Mouse (Mus musculus) intestine, postnatal 0 days (tissue): ENCODE results near the gene Piezo1. TPM values are rescaled to one million over a fixed set of nuclear protein-coding genes. Genes with fewer than 3 reads are reported as not detected.
A peak's percentile ranks its signal among the peaks of the same experiment; 100 is the strongest.

ENCODE experiments used
- ATAC-seq: fragments of 200-750 bp; cut with Nextera tagmentation; 2 replicates; pipeline ENCODE4 v1.8.0; 2017; ENCODE audit warnings: mild to moderate bottlenecking, moderate TSS enrichment, moderate library complexity
- H3K27ac ChIP-seq: fragments of 300-500 bp; sonication (generic); 2 replicates; pipeline ENCODE4 v1.5.1; 2014; ENCODE audit warnings: mild to moderate bottlenecking, low read depth, low read length, moderate library complexity
- H3K27me3 ChIP-seq: fragments of 300-500 bp; sonication (generic); replicated peaks from 2 replicates; pipeline ENCODE4 v1.6.1; 2014; ENCODE audit warnings: low read length, mixed read lengths; ENCODE audit not compliant: control insufficient read depth, insufficient read depth
- H3K36me3 ChIP-seq: fragments of 300-500 bp; sonication (generic); 2 replicates; pipeline ENCODE4 v1.6.1; 2014; ENCODE audit warnings: mild to moderate bottlenecking, moderate library complexity; ENCODE audit not compliant: control insufficient read depth, insufficient read depth
- H3K4me1 ChIP-seq: fragments of 300-500 bp; sonication (generic); replicated peaks from 2 replicates; pipeline ENCODE4 v1.6.1; 2014; ENCODE audit warnings: antibody characterized with exemption, low read length, mixed read lengths; ENCODE audit not compliant: control insufficient read depth, insufficient read depth
- H3K4me2 ChIP-seq: fragments of 300-500 bp; sonication (generic); replicated peaks from 2 replicates; pipeline ENCODE4 v1.6.1; 2014; ENCODE audit warnings: low read depth, mild to moderate bottlenecking, moderate library complexity
- H3K4me3 ChIP-seq: fragments of 300-500 bp; sonication (generic); 2 replicates; pipeline ENCODE4 v1.5.1; 2014; ENCODE audit warnings: low read depth, low read length
- H3K9ac ChIP-seq: fragments of 300-500 bp; sonication (generic); 2 replicates; pipeline ENCODE4 v1.6.1; 2014; ENCODE audit warnings: mild to moderate bottlenecking, low read depth, low read length
- H3K9me3 ChIP-seq: fragments of 300-500 bp; sonication (generic); 2 replicates; pipeline ENCODE4 v1.6.1; 2016; ENCODE audit warnings: mixed run types; ENCODE audit not compliant: control insufficient read depth
- CTCF ChIP-seq: sonication (generic); IDR thresholded peaks from 2 replicates; pipeline ENCODE4 v1.5.1; 2016; ENCODE audit warnings: low read depth, mild to moderate bottlenecking, control low read depth, antibody characterized with exemption, moderate library complexity
- WGBS: fragments of 180-500 bp; shearing (Covaris S2); extraction: QIAGEN DNeasy Blood & Tissue Kit; methylation state at CpG from one replicate; pipeline ENCODE4 v1.1.7; 2014; 5-methylcytosine and 5-hydroxymethylcytosine counted together
- polyA plus RNA-seq: library from polyadenylated mRNA; unstranded; fragments of >200 nt; fragmentation: Nextera tagmentation; extraction: Ambion mirVana; gene quantifications from 2 replicates; pipeline ENCODE4 v1.2.1, GENCODE M21; 2015

The Piezo1 gene
- polyA plus RNA-seq, 1 experiment from 2014 or later = 4.4 TPM

- H3K9ac ChIP-seq = no peak overlapping the region
- no peak overlapping the region for H3K4me2 ChIP-seq
- H3K4me3 ChIP-seq = no peak overlapping the region
- no peaks in the 10 kb centered on the region for H3K36me3 ChIP-seq
- no peak overlapping the region for H3K27ac ChIP-seq
- H3K27me3 ChIP-seq = no peaks in the 10 kb centered on the region
- 38% methylated on average over 16 of the region's 16 CpGs for WGBS
- 0 out of 2 replicates have a peak, but pooled peaks have one; percentile 25 for ATAC-seq
- no peaks in the 10 kb centered on the region; the same call in 1 of the 2 replicates for H3K4me1 ChIP-seq
- TF ChIP-seq CTCF = no peak
- H3K9me3 ChIP-seq = no peaks in the 10 kb centered on the region
These were observed 39.6 kb downstream of the Piezo1 start for GRCm38 (mm10) chr8:122511552-122511951.

- no peaks in the 10 kb centered on the region for H3K27me3 ChIP-seq
- H3K9ac ChIP-seq = no peak overlapping the region
- no peak overlapping the region for H3K4me3 ChIP-seq
- peak; percentile 35; the same call in 1 of the 2 replicates for ATAC-seq
- H3K9me3 ChIP-seq = no peaks in the 10 kb centered on the region
- peaks cover 40% of the 10 kb centered on the region; the same call in 1 of the 2 replicates for H3K36me3 ChIP-seq
- peak; percentile 98 for TF ChIP-seq CTCF
- no peaks in the 10 kb centered on the region for H3K4me1 ChIP-seq
- 32% methylated on average over 10 of the region's 10 CpGs for WGBS
- H3K27ac ChIP-seq = no peak overlapping the region
- H3K4me2 ChIP-seq = no peak overlapping the region
These were observed 50.3 kb downstream of the Piezo1 start for GRCm38 (mm10) chr8:122500856-122501255.

GRCm38 (mm10) chr8:122497912-122498311 lies 53.2 kb downstream of the Piezo1 start:
- 68% methylated on average over 17 of the region's 17 CpGs for WGBS

GRCm38 (mm10) chr8:122497016-122497734 lies 54.0 kb downstream of the Piezo1 start:
- no peaks in the 10 kb centered on the region for H3K9me3 ChIP-seq
- ATAC-seq = no peak
- 88% methylated on average over 11 of the region's 12 CpGs for WGBS
- no peak overlapping the region for H3K4me2 ChIP-seq
- no peaks in the 10 kb centered on the region for H3K4me1 ChIP-seq
- H3K27ac ChIP-seq = no peak overlapping the region
- H3K9ac ChIP-seq = no peak overlapping the region
- peaks cover 74% of the 10 kb centered on the region for H3K36me3 ChIP-seq
- no peak for TF ChIP-seq CTCF
- no peak overlapping the region for H3K4me3 ChIP-seq
- no peaks in the 10 kb centered on the region for H3K27me3 ChIP-seq

More at GRCm38 (mm10) chr8:122497912-122498311, 53.2 kb downstream of the Piezo1 start:
- no peak overlapping the region for H3K27ac ChIP-seq
- H3K4me3 ChIP-seq = no peak overlapping the region
- H3K4me1 ChIP-seq = no peaks in the 10 kb centered on the region
- ATAC-seq = no peak
- H3K4me2 ChIP-seq = no peak overlapping the region
- peak; percentile 61 for TF ChIP-seq CTCF
- H3K9me3 ChIP-seq = no peaks in the 10 kb centered on the region
- peaks cover 67% of the 10 kb centered on the region for H3K36me3 ChIP-seq
- H3K9ac ChIP-seq = no peak overlapping the region
- H3K27me3 ChIP-seq = no peaks in the 10 kb centered on the region

GRCm38 (mm10) chr8:122488387-122488786 lies 62.7 kb downstream of the Piezo1 start:
- no peak overlapping the region for H3K27ac ChIP-seq
- H3K4me2 ChIP-seq = no peak overlapping the region
- no peaks in the 10 kb centered on the region for H3K9me3 ChIP-seq
- peaks cover 91% of the 10 kb centered on the region for H3K36me3 ChIP-seq
- H3K4me3 ChIP-seq = no peak overlapping the region
- 92% methylated on average over 9 of the region's 9 CpGs for WGBS
- H3K4me1 ChIP-seq = no peaks in the 10 kb centered on the region
- no peaks in the 10 kb centered on the region for H3K27me3 ChIP-seq
- ATAC-seq = no peak
- no peak for TF ChIP-seq CTCF
- H3K9ac ChIP-seq = no peak overlapping the region

GRCm38 (mm10) chr8:122484831-122485230 lies 66.3 kb downstream of the Piezo1 start:
- Histone ChIP-seq H3K9me3 (no peaks in the 10 kb centered on the region), H3K4me1 (no peaks in the 10 kb centered on the region), H3K9ac (no peak overlapping the region), H3K27me3 (no peaks in the 10 kb centered on the region), H3K27ac (no peak overlapping the region), H3K4me3 (no peak overlapping the region), H3K36me3 (peaks cover 87% of the 10 kb centered on the region), H3K4me2 (no peak overlapping the region)
- 83% methylated on average over 12 of the region's 12 CpGs for WGBS
- no peak for ATAC-seq
- TF ChIP-seq CTCF = no peak
